Mouse (Mus musculus): ENCODE measurements around the gene Rbp4. TPM values are rescaled to one million over a fixed set of nuclear protein-coding genes. Genes with fewer than 3 reads are reported as not detected.

Gene Rbp4
- polyA plus RNA-seq, 1 experiment from 2014 or later = 3.6 TPM

GRCm38 (mm10) chr19:38082931-38083525 is 42.1 kb downstream of the Rbp4 start:
- no peak overlapping the region for H3K4me3 ChIP-seq
- no peaks in the 10 kb centered on the region for H3K36me3 ChIP-seq (replicated peaks)
- WGBS = 72% methylated on average over 5 of the region's 5 CpGs
- H3K27ac ChIP-seq = no peak overlapping the region
- no peaks in the 10 kb centered on the region for H3K9me3 ChIP-seq
- no peaks in the 10 kb centered on the region for H3K27me3 ChIP-seq (replicated peaks)
- H3K9ac ChIP-seq = no peak overlapping the region
- no peak for ATAC-seq (replicated peaks)
- no peak overlapping the region for H3K4me2 ChIP-seq
- H3K4me1 ChIP-seq = no peaks in the 10 kb centered on the region

- Histone ChIP-seq H3K4me1 (no peaks in the 10 kb centered on the region), H3K9me3 (no peaks in the 10 kb centered on the region), H3K9ac (no peak overlapping the region), H3K36me3 (replicated peaks) (no peaks in the 10 kb centered on the region), H3K27ac (no peak overlapping the region), H3K4me3 (no peak overlapping the region), H3K27me3 (replicated peaks) (no peaks in the 10 kb centered on the region), H3K4me2 (no peak overlapping the region)
- WGBS = 80% methylated on average over 3 of the region's 3 CpGs
- ATAC-seq (replicated peaks) = no peak
Observed at GRCm38 (mm10) chr19:38081361-38081760, 43.7 kb downstream of the Rbp4 start.

GRCm38 (mm10) chr19:38077851-38078540 is 47.1 kb downstream of the Rbp4 start:
- 79% methylated on average over 3 of the region's 3 CpGs for WGBS
- H3K4me1 ChIP-seq = no peaks in the 10 kb centered on the region
- no peak overlapping the region for H3K9ac ChIP-seq
- H3K4me2 ChIP-seq = no peak overlapping the region
- no peaks in the 10 kb centered on the region for H3K9me3 ChIP-seq
- ATAC-seq (replicated peaks) = no peak
- no peaks in the 10 kb centered on the region for H3K36me3 ChIP-seq (replicated peaks)
- H3K27ac ChIP-seq = no peak overlapping the region
- no peak overlapping the region for H3K4me3 ChIP-seq
- no peaks in the 10 kb centered on the region for H3K27me3 ChIP-seq (replicated peaks)

GRCm38 (mm10) chr19:38076251-38076650 is 48.8 kb downstream of the Rbp4 start:
- WGBS = 72% methylated on average over 2 of the region's 2 CpGs
- no peak overlapping the region for H3K9ac ChIP-seq
- no peak overlapping the region for H3K4me3 ChIP-seq
- no peak overlapping the region for H3K27ac ChIP-seq
- no peak overlapping the region for H3K4me2 ChIP-seq
- no peaks in the 10 kb centered on the region for H3K9me3 ChIP-seq
- no peaks in the 10 kb centered on the region for H3K36me3 ChIP-seq (replicated peaks)
- no peaks in the 10 kb centered on the region for H3K4me1 ChIP-seq
- no peaks in the 10 kb centered on the region for H3K27me3 ChIP-seq (replicated peaks)
- no peak for ATAC-seq (replicated peaks)

GRCm38 (mm10) chr19:38075051-38075450 is 50.0 kb downstream of the Rbp4 start:
- WGBS = 83% methylated on average over 11 of the region's 11 CpGs
- Histone ChIP-seq H3K4me1 (no peaks in the 10 kb centered on the region), H3K4me3 (no peak overlapping the region), H3K27me3 (replicated peaks) (no peaks in the 10 kb centered on the region), H3K9me3 (no peaks in the 10 kb centered on the region), H3K9ac (no peak overlapping the region), H3K4me2 (no peak overlapping the region), H3K36me3 (replicated peaks) (no peaks in the 10 kb centered on the region), H3K27ac (no peak overlapping the region)
- no peak for ATAC-seq (replicated peaks)

DNA sequence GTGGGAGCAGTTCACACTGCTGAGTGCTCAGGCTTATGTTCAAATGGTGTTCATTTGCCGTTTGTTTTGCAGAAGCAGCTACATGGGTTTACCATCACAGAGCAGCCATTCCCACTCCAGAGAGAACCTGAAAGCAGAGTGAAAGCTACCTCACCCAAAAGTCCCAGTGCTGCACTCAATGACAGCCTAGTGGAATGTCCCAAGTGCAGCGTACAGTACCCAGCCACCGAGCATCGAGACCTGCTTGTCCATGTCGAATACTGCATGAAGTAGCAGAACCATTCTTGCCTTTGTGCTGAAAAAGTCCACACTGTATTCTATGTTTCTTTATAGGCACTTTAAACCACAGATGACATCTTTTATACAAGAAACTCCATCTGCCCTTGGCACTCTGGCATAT is 51.9 kb downstream of the Rbp4 start:
- no peak for ATAC-seq (replicated peaks)
- H3K9ac ChIP-seq = no peak overlapping the region
- no peaks in the 10 kb centered on the region for H3K9me3 ChIP-seq
- H3K4me1 ChIP-seq = no peaks in the 10 kb centered on the region
- 95% methylated on average over 5 of the region's 5 CpGs for WGBS
- no peak overlapping the region for H3K4me3 ChIP-seq
- H3K27ac ChIP-seq = no peak overlapping the region
- H3K4me2 ChIP-seq = no peak overlapping the region
- no peaks in the 10 kb centered on the region for H3K36me3 ChIP-seq (replicated peaks)
- no peaks in the 10 kb centered on the region for H3K27me3 ChIP-seq (replicated peaks)

Other genes with a start within 250 kb of the Rbp4 start
- 2.1 and 2.5 TPM in 2 replicates for gene Myof, start 81.7 kb downstream of the Rbp4 start, polyA plus RNA-seq (2015; fragmentation: Nextera tagmentation; extraction: Ambion mirVana)
- gene Cep55, start 70.3 kb downstream of the Rbp4 start, polyA plus RNA-seq (2015; fragmentation: Nextera tagmentation; extraction: Ambion mirVana) = 5.0 and 5.4 TPM in 2 replicates
- 0.20 and 0.43 TPM in 2 replicates for gene Ffar4, start 28.2 kb downstream of the Rbp4 start, polyA plus RNA-seq (2015; fragmentation: Nextera tagmentation; extraction: Ambion mirVana)
- gene Pde6c, start 7.5 kb upstream of the Rbp4 start, polyA plus RNA-seq (2015; fragmentation: Nextera tagmentation; extraction: Ambion mirVana) = 0.06 and 0.17 TPM in 2 replicates
- 41.3 and 43.9 TPM in 2 replicates for gene Fra10ac1, start 98.9 kb upstream of the Rbp4 start, polyA plus RNA-seq (2015; fragmentation: Nextera tagmentation; extraction: Ambion mirVana)
- 14.7 and 20.7 TPM in 2 replicates for gene Lgi1, start 139.3 kb upstream of the Rbp4 start, polyA plus RNA-seq (2015; fragmentation: Nextera tagmentation; extraction: Ambion mirVana)

Data from midbrain, embryonic 15.5 days (tissue).